Mouse (Mus musculus) forebrain, embryonic 12.5 days (tissue): Measurements from ENCODE around the gene Osm. TPM values are rescaled to one million over a fixed set of nuclear protein-coding genes. Genes with fewer than 3 reads are reported as not detected.

ENCODE experiments used
- polyA plus RNA-seq: library from polyadenylated mRNA; unstranded; fragments of >200 nt; fragmentation: Nextera tagmentation; extraction: Ambion mirVana; gene quantifications from 2 replicates; pipeline ENCODE4 v1.2.1, GENCODE M21; 2016

The Osm gene
- polyA plus RNA-seq, 1 experiment from 2014 or later: not detected

Other genes with a start within 250 kb of the Osm start
- gene Sec14l4, start 205.0 kb upstream of the Osm start, polyA plus RNA-seq: 0.42 TPM in 1 of 2 replicates, not detected in the other
- gene Sec14l3, start 171.6 kb upstream of the Osm start, polyA plus RNA-seq: 0.26 TPM in 1 of 2 replicates, not detected in the other
- 5.6 and 8.0 TPM in 2 replicates for gene Mtfp1, start 141.0 kb upstream of the Osm start, polyA plus RNA-seq
- gene Sec14l2, start 113.0 kb upstream of the Osm start, polyA plus RNA-seq: 2.6 and 3.2 TPM in 2 replicates
- gene Rnf215, start 101.2 kb upstream of the Osm start, polyA plus RNA-seq: 35.5 and 37.0 TPM in 2 replicates
- gene Ccdc157, start 76.1 kb upstream of the Osm start, polyA plus RNA-seq: 7.4 and 8.5 TPM in 2 replicates
- 83.9 and 88.4 TPM in 2 replicates for gene Sf3a1, start 76.1 kb upstream of the Osm start, polyA plus RNA-seq
- gene Tbc1d10a, start 49.6 kb upstream of the Osm start, polyA plus RNA-seq: 22.3 and 26.7 TPM in 2 replicates
- gene Castor1, start 18.2 kb upstream of the Osm start, polyA plus RNA-seq: 1.8 and 2.2 TPM in 2 replicates
- 0.06 TPM in 1 of 2 replicates, not detected in the other for gene Lif, start 21.1 kb downstream of the Osm start, polyA plus RNA-seq
- gene Hormad2, start 204.7 kb downstream of the Osm start, polyA plus RNA-seq: not detected in 2 replicates